Mouse (Mus musculus): ENCODE results near the gene Llph. TPM values are rescaled to one million over a fixed set of nuclear protein-coding genes. Genes with fewer than 3 reads are reported as not detected.

Gene Llph
- 42.0 and 42.5 TPM in 2 replicates for polyA plus RNA-seq (2012; rRNA removed)

DNA sequence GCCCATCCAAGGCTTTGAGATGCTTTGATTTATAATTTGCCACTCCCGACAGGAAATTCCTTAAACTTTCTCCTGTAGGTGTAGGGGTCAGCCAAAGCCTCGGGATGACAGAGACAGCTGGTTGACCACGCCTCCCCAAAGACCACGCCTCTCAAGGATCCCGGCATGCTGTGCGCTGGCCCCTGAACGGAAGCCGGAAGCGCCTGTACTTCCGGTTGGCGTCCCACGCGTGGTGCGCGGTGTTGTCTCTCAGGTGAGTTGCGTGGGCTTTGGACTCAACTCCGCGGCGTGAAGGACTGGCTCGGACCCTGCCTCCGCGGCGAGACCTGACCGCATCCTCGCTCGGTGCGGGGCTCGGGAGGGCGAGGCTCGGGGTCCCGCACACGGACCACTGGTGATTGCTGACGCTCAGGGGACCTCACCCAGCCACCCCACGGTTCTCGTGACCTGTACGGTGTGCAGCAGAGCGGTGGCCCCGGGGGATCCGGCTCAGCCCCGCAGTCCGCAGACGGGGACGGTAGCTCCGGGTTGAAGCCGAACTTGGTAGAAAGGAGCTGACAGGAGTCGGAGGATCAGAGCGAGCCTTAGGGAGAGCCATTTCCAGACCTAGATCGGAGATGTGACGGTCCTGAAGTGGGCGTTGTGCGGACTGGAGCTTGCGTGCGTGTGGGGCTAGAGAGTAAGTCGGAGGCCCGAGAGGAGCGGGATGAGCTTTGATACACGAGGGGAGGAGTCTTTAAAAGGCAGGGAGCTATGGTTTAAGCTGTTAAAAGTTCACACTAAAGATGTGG lies at the start of gene Llph:
TSS of gene Llph (plus strand) at position 200 of the 791 bp plus-strand sequence.

GRCm38 (mm10) chr10:120201131-120201921 lies 25.5 kb upstream of the Llph start, which contains the start of gene Tmbim4:
TSS of gene Tmbim4 (plus strand) at chr10:120201590.

GRCm38 (mm10) chr10:120201961-120202402 lies 24.9 kb upstream of the Llph start, which contains the start of gene Irak3:
TSS of gene Irak3 (minus strand) at chr10:120202130.

Other genes starting within 250 kb of the Llph start
- 8.9 and 9.3 TPM in 2 replicates for gene Helb, start 114.1 kb upstream of the Llph start, polyA plus RNA-seq (2012; rRNA removed)
- 36.7 and 43.7 TPM in 2 replicates for gene Tmbim4, start 25.5 kb upstream of the Llph start, polyA plus RNA-seq (2012; rRNA removed)
- 0.69 and 0.85 TPM in 2 replicates for gene Irak3, start 24.9 kb upstream of the Llph start, polyA plus RNA-seq (2012; rRNA removed)
- gene Hmga2, start 249.4 kb downstream of the Llph start, polyA plus RNA-seq (2012; rRNA removed) = 5.2 and 5.9 TPM in 2 replicates

All from liver, embryonic 14 days (tissue).